Mouse (Mus musculus): ENCODE measurements around the gene Tor1a.
"Not testable (repeated sequence)": the region's sequence is repeated elsewhere in the genome, so short reads cannot be mapped to it uniquely, and the experiment has no call there.

Gene Tor1a

GRCm38 (mm10) chr2:30954797-30955196 is 12.9 kb downstream of the Tor1a start:
- in situ Hi-C loops (cut with MboI, MseI), result loop anchor here in 1 of 2 experiments (10.0 kb wide), 1 partner anchor 1220 kb away; no protein-coding TSS in a partner anchor

GRCm38 (mm10) chr2:30952824-30953490 is 14.8 kb downstream of the Tor1a start, which contains the start of gene Tor1b:
Gene Tor1b (plus strand): TSS chr2:30952959.
- in situ Hi-C loops (cut with MboI, MseI), result loop anchor here in 1 of 2 experiments (10.0 kb wide), 1 partner anchor 1218 kb away; no protein-coding TSS in a partner anchor

- in situ Hi-C loops (cut with MboI, MseI), result loop anchor here in 1 of 2 experiments (10.0 kb wide), 1 partner anchor 1218 kb away; no protein-coding TSS in a partner anchor
Observed at GRCm38 (mm10) chr2:30952457-30952823, 15.3 kb downstream of the Tor1a start.

- in situ Hi-C loops (cut with MboI, MseI), result no loop called here
Observed at GRCm38 (mm10) chr2:30942603-30943011, 25.1 kb downstream of the Tor1a start.

- in situ Hi-C loops (cut with MboI, MseI), result not testable (repeated sequence)
Observed at GRCm38 (mm10) chr2:30942116-30942515, 25.6 kb downstream of the Tor1a start.

- in situ Hi-C loops (cut with MboI, MseI), result no loop called here
Observed at GRCm38 (mm10) chr2:30941586-30941985, 26.1 kb downstream of the Tor1a start.

GRCm38 (mm10) chr2:30938574-30938991 is 29.1 kb downstream of the Tor1a start:
- in situ Hi-C loops (cut with MboI, MseI), result no loop called here

GRCm38 (mm10) chr2:30937731-30938130 is 30.0 kb downstream of the Tor1a start:
- in situ Hi-C loops (cut with MboI, MseI), result no loop called here

- in situ Hi-C loops (cut with MboI, MseI), result no loop called here
Observed at GRCm38 (mm10) chr2:30936808-30937207, 30.9 kb downstream of the Tor1a start.

GRCm38 (mm10) chr2:30933917-30934450 is 33.7 kb downstream of the Tor1a start:
- in situ Hi-C loops (cut with MboI, MseI), result loop anchor here in 1 of 2 experiments (5.0 kb wide), 1 partner anchor 107 kb away; no protein-coding TSS in a partner anchor

GRCm38 (mm10) chr2:30933032-30933431 is 34.7 kb downstream of the Tor1a start:
- in situ Hi-C loops (cut with MboI, MseI), result loop anchor here in 1 of 2 experiments (5.0 kb wide), 1 partner anchor 106 kb away; no protein-coding TSS in a partner anchor

GRCm38 (mm10) chr2:30931922-30932321 is 35.8 kb downstream of the Tor1a start:
- in situ Hi-C loops (cut with MboI, MseI), result loop anchor here in 1 of 2 experiments (5.0 kb wide), 1 partner anchor 105 kb away; no protein-coding TSS in a partner anchor

GRCm38 (mm10) chr2:30930846-30931245 is 36.9 kb downstream of the Tor1a start:
- in situ Hi-C loops (cut with MboI, MseI), result loop anchor here in 1 of 2 experiments (5.0 kb wide), 1 partner anchor 104 kb away; no protein-coding TSS in a partner anchor

GRCm38 (mm10) chr2:30929483-30930045 is 38.2 kb downstream of the Tor1a start, which contains the start of gene Ptges:
Gene Ptges (minus strand): TSS chr2:30929863.
- in situ Hi-C loops (cut with MboI, MseI), result loop anchor here in 1 of 2 experiments (5.0 kb wide), 1 partner anchor 102 kb away; no protein-coding TSS in a partner anchor

GRCm38 (mm10) chr2:30928893-30929482 is 38.7 kb downstream of the Tor1a start:
- in situ Hi-C loops (cut with MboI, MseI), result no loop called here

- in situ Hi-C loops (cut with MboI, MseI), result no loop called here
Observed at GRCm38 (mm10) chr2:30927844-30928628, 39.7 kb downstream of the Tor1a start.

- in situ Hi-C loops (cut with MboI, MseI), result no loop called here
Observed at GRCm38 (mm10) chr2:30927151-30927781, 40.5 kb downstream of the Tor1a start.

- in situ Hi-C loops (cut with MboI, MseI), result no loop called here
Observed at GRCm38 (mm10) chr2:30926381-30926780, 41.4 kb downstream of the Tor1a start.

GRCm38 (mm10) chr2:30925181-30925580 is 42.6 kb downstream of the Tor1a start:
- in situ Hi-C loops (cut with MboI, MseI), result no loop called here

GRCm38 (mm10) chr2:30923099-30923498 is 44.6 kb downstream of the Tor1a start:
- in situ Hi-C loops (cut with MboI, MseI), result no loop called here
